Mouse (Mus musculus) liver, embryonic 14.5 days (tissue): ENCODE results near the gene Rpl35a.

Source experiments
- CTCF ChIP-seq: IDR thresholded peaks from 2 replicates; pipeline ENCODE4 v1.5.1; 2016; ENCODE audit warnings: antibody characterized with exemption, low read depth, control low read depth
- EP300 ChIP-seq: IDR thresholded peaks from 2 replicates; pipeline ENCODE4 v1.6.1; 2016; ENCODE audit warnings: antibody characterized with exemption, low read depth

- TF ChIP-seq EP300 (no peak), CTCF (no peak)
Observed at GRCm38 (mm10) chr16:33015396-33015907, 40.8 kb upstream of the Rpl35a start.
